Mouse (Mus musculus) left cerebral cortex, adult 18-20 months (tissue): ENCODE measurements around the gene Lhx8. TPM values are rescaled to one million over a fixed set of nuclear protein-coding genes. Genes with fewer than 3 reads are reported as not detected.

Experiments
- DNase-seq, 2 experiments: peaks; one replicate each; pipeline ENCODE4 v3.0.0; 2021 to 2022; ENCODE audit warnings: low spot score in 2 of 2, mixed read lengths in 1 of 2
- long read RNA-seq, 2 experiments: library from polyadenylated mRNA; stranded (forward); transcript quantifications; one replicate each; pipeline ENCODE4 v2.0.0; 2021
- total RNA-seq, 2 experiments: library from RNA; stranded (reverse); gene quantifications; 2 replicates each; pipeline ENCODE4 v1.2.3; 2021

The Lhx8 gene
- 1 to 10 TPM; 1.1 TPM for total RNA-seq
- long read RNA-seq, experiment 1: 0 reads
- long read RNA-seq, experiment 2: 0 reads

- DNase-seq: no peak
Observed at GRCm38 (mm10) chr3:154330181-154331002, at the start of gene Lhx8. Gene Lhx8 (minus strand): TSS chr3:154330659.

GRCm38 (mm10) chr3:154373536-154373935 lies 43.1 kb upstream of the Lhx8 start:
- no peak for DNase-seq

DNA sequence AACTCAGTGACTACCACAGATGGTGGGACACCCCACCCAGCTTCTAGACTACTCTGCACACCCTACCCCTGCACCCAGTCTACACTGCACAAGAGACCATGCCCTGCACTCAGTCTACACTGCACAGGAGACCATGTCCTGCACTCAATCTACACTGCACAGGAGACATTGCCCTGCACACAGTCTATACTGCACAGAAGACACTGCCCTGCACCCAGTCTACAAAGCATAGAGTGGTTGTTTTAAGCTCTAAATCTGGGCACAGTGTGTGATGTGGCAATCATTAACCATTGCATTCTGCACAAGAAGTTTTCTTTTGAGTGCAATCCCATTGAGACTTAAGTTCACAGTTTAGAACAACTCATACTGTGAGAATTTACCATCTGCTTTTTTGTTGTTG lies 42.2 kb upstream of the Lhx8 start:
- no peak for DNase-seq

DNA sequence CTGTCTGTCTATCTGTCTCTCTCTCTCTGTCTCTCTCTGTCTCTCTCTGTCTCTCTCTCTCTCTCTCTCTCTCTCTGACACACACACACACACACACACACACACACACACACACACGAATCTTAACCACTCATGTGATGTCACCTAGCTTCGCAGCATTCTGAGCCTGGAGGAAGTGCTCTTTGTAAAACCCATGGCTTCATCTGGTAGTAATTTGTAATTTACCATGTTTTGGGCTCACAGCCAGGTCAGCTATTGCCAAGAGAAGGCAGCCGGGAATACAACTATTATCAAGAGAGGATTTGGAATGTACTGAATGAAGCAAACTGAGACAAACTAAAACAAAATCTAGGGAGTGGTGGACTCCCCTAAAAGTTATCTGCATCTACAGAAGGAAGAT lies 36.9 kb upstream of the Lhx8 start:
- no peak for DNase-seq

DNA sequence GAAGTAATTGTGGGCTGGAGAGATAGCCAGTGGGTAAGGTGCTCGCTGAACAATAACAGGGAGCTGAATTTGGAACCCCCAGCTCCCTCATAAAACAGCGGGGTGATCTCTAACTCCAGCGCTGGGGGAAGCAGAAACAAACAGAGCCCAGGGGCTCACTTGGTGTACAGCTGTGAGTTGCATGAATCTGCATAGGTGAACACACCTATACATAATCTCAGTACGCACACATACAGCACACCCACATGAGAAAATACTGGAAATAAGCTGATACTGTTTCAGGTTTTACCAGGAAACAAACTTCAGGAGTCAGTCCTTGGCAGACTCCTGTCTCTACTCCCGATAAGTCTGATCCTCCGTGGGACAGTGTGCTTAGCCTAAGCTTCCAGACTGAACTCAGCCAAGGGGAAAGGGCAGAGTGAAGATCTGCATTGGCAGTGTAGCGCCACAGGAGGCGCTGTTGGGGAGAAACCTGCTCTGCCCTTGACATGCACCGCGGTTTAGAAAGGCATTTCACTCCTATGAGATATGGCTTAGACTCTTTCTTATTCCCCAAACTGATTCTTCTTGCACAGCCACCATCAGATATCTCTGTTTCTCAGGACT lies 34.2 kb upstream of the Lhx8 start:
- no peak for DNase-seq

GRCm38 (mm10) chr3:154363507-154363906 lies 33.0 kb upstream of the Lhx8 start:
- no peak for DNase-seq

- DNase-seq: no peak
Observed at GRCm38 (mm10) chr3:154359231-154359630, 28.8 kb upstream of the Lhx8 start.

GRCm38 (mm10) chr3:154340294-154340914 lies 9.9 kb upstream of the Lhx8 start:
- DNase-seq: no peak

GRCm38 (mm10) chr3:154339649-154340260 lies 9.3 kb upstream of the Lhx8 start:
- no peak for DNase-seq

- DNase-seq: no peak
Observed at GRCm38 (mm10) chr3:154334806-154335205, 4.3 kb upstream of the Lhx8 start.

DNA sequence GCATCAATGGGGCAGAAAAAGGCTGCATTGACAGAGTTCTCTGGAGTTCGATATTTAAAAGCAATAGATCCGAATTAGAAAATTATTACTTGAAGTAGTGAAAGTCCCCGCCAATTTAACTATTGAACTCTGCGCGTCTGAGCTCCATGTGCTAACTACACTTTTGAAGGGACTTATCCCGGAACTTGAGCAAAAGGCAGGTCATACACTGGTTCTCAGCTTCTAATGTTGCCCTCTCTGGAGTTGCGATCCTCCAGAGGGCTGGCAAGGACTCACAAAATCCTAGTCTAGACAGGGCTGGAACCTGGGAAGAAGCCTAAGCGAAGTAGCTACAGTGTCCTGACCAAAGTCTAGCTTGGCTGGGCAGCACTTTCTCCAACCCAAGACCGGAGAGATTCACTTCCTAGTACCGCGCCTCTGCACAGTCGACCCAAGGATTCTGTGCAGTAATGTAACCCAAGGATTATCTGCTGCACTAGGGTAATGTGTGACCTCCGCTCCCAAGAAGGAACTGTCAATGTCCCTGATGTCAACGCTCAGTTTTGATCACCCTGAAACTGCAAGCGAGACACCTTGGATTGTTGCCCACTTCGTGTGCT lies 3.0 kb upstream of the Lhx8 start:
- DNase-seq: no peak

DNA sequence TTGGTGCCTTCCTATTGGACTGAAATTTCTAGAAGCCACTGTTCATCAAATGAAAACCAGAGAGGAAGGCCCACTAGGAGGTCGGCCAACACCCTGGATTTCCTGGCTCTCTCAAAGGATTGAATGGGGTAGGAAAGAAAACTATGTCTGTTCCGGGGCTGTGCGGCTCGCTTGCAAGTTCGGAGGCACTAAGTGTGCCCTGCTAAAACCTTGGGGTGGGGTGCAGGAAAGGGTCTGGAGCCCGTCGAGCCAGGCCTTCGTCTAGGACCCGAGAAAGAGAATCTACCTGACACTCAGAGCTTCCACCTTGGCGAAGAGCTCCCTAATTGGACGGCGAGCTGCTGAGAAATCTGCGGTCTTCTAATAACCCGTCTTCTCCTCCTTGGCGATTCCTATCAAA lies 2.5 kb upstream of the Lhx8 start:
- no peak for DNase-seq

DNA sequence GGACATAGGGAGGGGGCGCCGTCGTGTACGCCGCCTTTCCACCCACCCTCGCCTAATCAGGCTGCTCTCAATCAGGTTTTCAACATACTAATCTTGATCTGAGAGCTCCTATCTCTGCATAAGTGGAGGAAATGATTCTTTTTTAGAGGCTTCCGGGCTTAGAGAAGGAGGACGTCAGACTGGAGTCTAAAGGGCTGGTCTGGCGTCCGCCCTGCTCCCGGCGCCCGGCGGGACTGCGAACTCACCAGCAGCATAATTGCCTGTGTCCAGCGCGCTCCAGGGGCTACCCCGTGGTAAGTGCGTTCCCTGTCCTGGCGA lies 1.7 kb upstream of the Lhx8 start:
- no peak for DNase-seq

DNA sequence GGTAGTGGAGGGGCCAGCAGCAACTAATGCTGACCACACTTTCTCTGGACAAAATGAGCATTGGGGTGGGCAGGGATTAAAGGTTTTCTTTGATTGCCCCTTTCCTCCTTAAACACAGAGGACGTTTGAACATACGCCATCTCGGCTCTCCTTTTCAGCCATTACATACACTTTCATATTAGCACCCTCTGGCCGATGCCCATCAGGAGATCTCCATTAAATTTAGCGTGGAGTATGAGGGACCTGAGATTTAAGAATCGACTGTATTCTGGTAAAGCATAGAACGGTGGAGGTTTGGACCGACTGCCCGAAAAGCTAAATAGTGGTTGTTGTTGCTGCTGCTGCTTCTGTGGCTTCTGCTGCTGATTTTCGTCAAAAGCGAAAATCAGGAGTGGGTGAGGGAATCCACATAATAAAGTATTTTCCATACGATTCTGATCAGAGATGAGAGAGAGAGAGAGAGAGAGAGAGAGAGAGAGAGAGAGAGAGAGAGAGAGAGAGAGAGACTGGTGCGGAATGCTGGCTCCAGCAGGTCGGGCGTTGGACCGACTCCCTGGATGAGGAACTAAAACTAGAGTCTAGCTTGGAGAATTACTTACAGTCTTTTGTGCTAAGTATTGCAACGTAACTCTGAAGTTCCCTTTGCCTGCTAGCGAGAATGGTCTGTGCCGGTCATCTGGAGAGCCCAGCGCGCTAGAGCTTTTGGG lies 1.2 kb upstream of the Lhx8 start:
- DNase-seq: no peak

- DNase-seq: no peak
Observed at GRCm38 (mm10) chr3:154331003-154331340, 513 bp upstream of the Lhx8 start.

DNA sequence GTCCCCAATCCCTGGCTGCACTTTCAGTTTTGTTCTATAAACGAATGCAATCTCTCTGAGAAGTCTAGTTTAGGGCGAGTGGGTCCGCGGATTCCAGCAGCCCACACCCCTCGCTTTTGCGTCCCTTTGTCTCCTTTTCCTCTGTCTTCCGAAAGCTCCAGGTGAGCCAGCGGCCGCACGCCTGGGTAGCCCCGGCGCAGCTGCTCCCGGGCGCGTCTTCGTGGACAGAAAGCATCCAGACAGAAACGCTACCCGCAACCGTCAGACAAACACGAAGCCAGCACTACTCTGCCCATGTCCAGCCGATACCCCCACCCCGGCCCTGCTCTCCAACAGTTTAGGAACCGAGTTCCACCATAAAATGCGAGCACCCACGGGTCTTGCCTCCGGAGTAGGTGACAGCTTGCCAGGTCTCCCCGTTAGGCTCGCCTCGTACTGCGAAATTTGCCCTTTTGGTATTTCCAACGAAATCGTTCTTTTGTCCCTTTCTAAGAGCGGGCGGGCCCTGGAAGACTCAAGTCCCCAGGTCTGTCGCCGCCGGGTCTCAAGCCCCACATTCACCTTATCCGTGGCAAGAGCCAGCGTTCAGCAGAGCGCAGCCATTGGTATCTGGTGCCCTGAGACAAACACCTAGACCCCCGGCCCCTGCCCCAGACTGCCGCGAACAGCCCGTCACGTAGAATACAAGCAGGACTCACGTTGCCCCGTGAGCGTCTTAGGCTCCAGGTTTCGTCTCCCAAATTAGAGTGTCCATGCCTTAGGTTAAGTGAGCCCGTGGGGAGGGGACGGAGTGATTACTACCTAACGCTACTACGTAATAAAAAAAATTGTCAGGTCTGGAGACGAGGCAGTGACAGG lies 907 bp downstream of the Lhx8 start:
- no peak for DNase-seq

- no peak for DNase-seq
Observed at GRCm38 (mm10) chr3:154328721-154329322, 1.6 kb downstream of the Lhx8 start.

DNA sequence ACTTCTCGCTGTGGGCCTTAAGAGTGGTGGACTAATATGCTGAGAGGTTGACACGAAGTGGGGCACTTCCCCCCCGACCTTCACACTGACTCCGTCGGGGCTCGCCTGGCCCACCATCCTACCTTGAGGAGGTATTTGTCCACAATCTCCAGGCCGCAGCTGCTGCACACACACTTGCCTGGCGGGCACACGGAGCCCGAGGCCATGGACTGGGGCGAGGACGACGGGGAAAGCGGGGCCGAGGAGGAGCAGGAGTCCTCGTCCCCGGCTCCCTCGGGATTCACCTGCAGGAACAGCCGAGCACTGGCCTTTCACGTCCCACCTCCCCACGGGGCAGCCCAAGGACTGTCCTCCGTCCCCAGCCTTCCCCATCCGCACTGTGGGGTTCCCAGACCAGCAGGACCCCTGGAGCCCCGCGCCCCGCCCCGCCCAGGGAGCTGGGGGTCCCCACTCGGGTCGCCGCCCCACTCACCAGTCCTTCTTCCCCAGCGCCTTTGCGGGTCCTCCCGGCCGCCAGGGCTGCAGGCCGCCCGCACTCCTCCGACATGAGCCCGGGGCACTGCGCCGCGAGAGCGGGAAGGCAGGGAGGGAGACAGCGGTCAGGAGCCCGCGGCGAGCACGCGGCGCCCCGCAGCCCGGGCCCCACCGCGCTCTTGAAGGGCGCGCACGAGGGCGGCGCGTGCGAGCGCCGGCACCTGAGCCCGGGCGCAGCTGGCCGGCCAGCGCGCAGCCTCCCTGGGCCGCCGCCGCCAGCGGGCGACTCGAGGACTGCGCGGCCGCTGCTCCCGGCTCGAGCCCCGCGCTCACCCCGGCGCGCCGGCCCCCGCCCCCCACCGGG lies 2.4 kb downstream of the Lhx8 start:
- no peak for DNase-seq
